Comparison of ENCODE assay signal across 24 mouse cellular contexts in genomic region chr7:49985947-49986346, GRCm38 (mm10). TPM values are rescaled to one million over a fixed set of nuclear protein-coding genes. Genes with fewer than 3 reads are reported as not detected.
DNase-seq lines count a peak whose midpoint lies in the region; ATAC-seq and TF ChIP-seq lines count a peak whose summit lies in the region.
"Had no signal": no experiment of that assay in that cellular context is flagged by ENCODE, and none has a peak within 500 bp of the region (broad histone marks: within the 10 kb centered on the region; RNA-seq: fewer than 3 reads in every experiment).

No protein-coding gene starts in this region.

- H3K4me1 ChIP-seq in ES-E14 (ENCODE audit: control insufficient read depth in 2 of 2, insufficient read depth in 2 of 2, low read length in 2 of 2, poor library complexity in 1 of 2) = peaks cover 2 to 13% of the 10 kb centered on the region in 2 experiments; a peak in 3 of 4 replicates
- H3K4me1 ChIP-seq in forebrain, embryonic 14.5 days (ENCODE audit: control insufficient read depth, insufficient read depth, low read length) = peaks cover 2% of the 10 kb centered on the region; the same call in 1 of the 2 replicates
- H3K4me1 ChIP-seq: embryonic facial prominence, embryonic 13.5 days; embryonic facial prominence, embryonic 15.5 days had no signal

- no peaks in the 10 kb centered on the region for H3K27me3 ChIP-seq in forebrain, embryonic 14.5 days (replicated peaks; ENCODE audit: control insufficient read depth, insufficient read depth, low read length)
- H3K27me3 ChIP-seq: forebrain, embryonic 15.5 days had no signal

- H3K4me3 ChIP-seq in ES-E14 (ENCODE audit: insufficient read depth in 1 of 2, low read depth in 1 of 2, low read length in 2 of 2, poor library complexity in 1 of 2, severe bottlenecking in 1 of 2) = no peak overlapping the region
- no peak overlapping the region for H3K4me3 ChIP-seq in forebrain, embryonic 14.5 days (ENCODE audit: low read depth, low read length)
- H3K4me3 ChIP-seq: embryonic facial prominence, embryonic 13.5 days; embryonic facial prominence, embryonic 15.5 days; erythroblast, embryonic 14.5 days; forebrain, embryonic 10.5 days; forebrain, embryonic 12.5 days; forebrain, embryonic 15.5 days had no signal

- 92% methylated on average over 8 of the region's 8 CpGs for WGBS in forebrain, embryonic 14.5 days

- no peaks in the 10 kb centered on the region for H3K9me3 ChIP-seq in ES-E14 (ENCODE audit: control insufficient read depth, insufficient read depth, low read depth, low read length)
- H3K9me3 ChIP-seq in forebrain, embryonic 14.5 days (replicated peaks; ENCODE audit: control insufficient read depth, low read length) = no peaks in the 10 kb centered on the region
- H3K9me3 ChIP-seq: embryonic facial prominence, embryonic 13.5 days; embryonic facial prominence, embryonic 15.5 days; forebrain, embryonic 10.5 days; forebrain, embryonic 12.5 days; forebrain, embryonic 15.5 days had no signal

- ATAC-seq in forebrain, embryonic 14.5 days = no peak
- ATAC-seq: forebrain, embryonic 15.5 days; forebrain, postnatal 0 days had no signal

- no peak overlapping the region for H3K9ac ChIP-seq in ES-E14 (ENCODE audit: insufficient read depth, low read depth, low read length, poor library complexity, severe bottlenecking)
- no peak overlapping the region for H3K9ac ChIP-seq in forebrain, embryonic 14.5 days (ENCODE audit: low read length)
- H3K9ac ChIP-seq: embryonic facial prominence, embryonic 13.5 days; embryonic facial prominence, embryonic 15.5 days; forebrain, embryonic 12.5 days; forebrain, embryonic 15.5 days; forebrain, postnatal 0 days had no signal

- H3K27ac ChIP-seq in ES-E14 (ENCODE audit: insufficient read depth, low read depth, low read length, poor library complexity, severe bottlenecking) = peak overlapping the region; percentile 13; the same call in 1 of the 2 replicates
- H3K27ac ChIP-seq in forebrain, embryonic 14.5 days (ENCODE audit: low read depth, low read length) = no peak overlapping the region
- H3K27ac ChIP-seq: embryonic facial prominence, embryonic 13.5 days; embryonic facial prominence, embryonic 15.5 days; forebrain, embryonic 10.5 days; forebrain, embryonic 12.5 days; forebrain, embryonic 15.5 days had no signal

- DNase-seq in ES-CJ7 (ENCODE audit: low read depth, low spot score) (peak; percentile 61), ES-E14 (ENCODE audit: low read depth, low spot score) (no peak), ZHBTc4 (ENCODE audit: low read depth, low spot score) (peak; percentile 65)
- DNase-seq in forebrain, embryonic 14.5 days (ENCODE audit: low spot score) = no peak
- DNase-seq in lung, adult 18-20 months = no peak
- DNase-seq: adrenal gland, adult 2 months; adrenal gland, postnatal 10 days; adrenal gland, postnatal 36 days; cerebellum, adult 18-20 months; cerebellum, adult 8-10 months; cerebellum, adult 9-11 months; cerebellum, postnatal 14 days; cerebellum, postnatal 36 days; embryo, embryonic 11 days; forebrain, postnatal 0 days had no signal

- in situ Hi-C loops in ES-E14 (cut with MboI; ENCODE audit: low sequenced_read_pairs in 2 of 2, unreplicated experiment in 2 of 2) = no loop called here

- no peak overlapping the region for H3K4me2 ChIP-seq in forebrain, embryonic 14.5 days (ENCODE audit: low read length)
- H3K4me2 ChIP-seq: embryonic facial prominence, embryonic 13.5 days; embryonic facial prominence, embryonic 15.5 days; forebrain, embryonic 12.5 days; forebrain, embryonic 15.5 days had no signal

- H3K36me3 ChIP-seq in ES-E14 (ENCODE audit: control insufficient read depth, insufficient read depth, low read length, poor library complexity, severe bottlenecking) = no peaks in the 10 kb centered on the region
- H3K36me3 ChIP-seq in forebrain, embryonic 14.5 days (ENCODE audit: control insufficient read depth, insufficient read depth, low read length) = no peaks in the 10 kb centered on the region
- H3K36me3 ChIP-seq: embryonic facial prominence, embryonic 13.5 days; embryonic facial prominence, embryonic 15.5 days; forebrain, embryonic 10.5 days; forebrain, embryonic 12.5 days; forebrain, embryonic 15.5 days had no signal

TF ChIP-seq in ES-E14, 5 proteins besides CTCF, POLR2A, EP300 and RAD21:
- TF ChIP-seq MAFK (IDR thresholded peaks at IDR 0.05; ENCODE audit: insufficient read depth, low read depth, low read length) = no peak
- no peak for TF ChIP-seq ZC3H11A (IDR thresholded peaks at IDR 0.05; ENCODE audit: borderline replicate concordance, low read depth, low read length)
- TF ChIP-seq CHD2 (IDR thresholded peaks at IDR 0.05; ENCODE audit: low read depth, low read length) = no peak
- TF ChIP-seq ZNF384 (IDR thresholded peaks at IDR 0.05; ENCODE audit: low read depth, low read length) = no peak
- no peak for TF ChIP-seq HCFC1 (IDR thresholded peaks at IDR 0.05; ENCODE audit: borderline replicate concordance, insufficient read depth, low read length)
TF ChIP-seq in ES-E14: peak in this region for 0.

RNA-seq across cellular contexts. Expression of gene Nell1, which starts 11.3 kb away (rescaled TPM):
- 1.8 and 2.5 TPM in 2 replicates for total RNA-seq in ES-E14 (2012; rRNA removed)
- 9.7 and 10.7 TPM in 2 replicates for polyA plus RNA-seq in forebrain, embryonic 14.5 days (2014; fragmentation: Nextera tagmentation; extraction: Ambion mirVana)
- total RNA-seq: common myeloid progenitor, adult 5-6 weeks; MEL had no signal
- polyA plus RNA-seq: C2C12; erythroblast, embryonic 14.5 days had no signal

Comparison
In these comparisons a context has a peak if more than half of its experiments do, and no peak if none do; other contexts are left out.
1. DNase-seq: peak in ES-CJ7 (single experiment) and ZHBTc4 (single experiment); none in ES-E14 (single experiment), forebrain, embryonic 14.5 days (single experiment) and lung, adult 18-20 months (0 of 2).